In the genomic region with DNA sequence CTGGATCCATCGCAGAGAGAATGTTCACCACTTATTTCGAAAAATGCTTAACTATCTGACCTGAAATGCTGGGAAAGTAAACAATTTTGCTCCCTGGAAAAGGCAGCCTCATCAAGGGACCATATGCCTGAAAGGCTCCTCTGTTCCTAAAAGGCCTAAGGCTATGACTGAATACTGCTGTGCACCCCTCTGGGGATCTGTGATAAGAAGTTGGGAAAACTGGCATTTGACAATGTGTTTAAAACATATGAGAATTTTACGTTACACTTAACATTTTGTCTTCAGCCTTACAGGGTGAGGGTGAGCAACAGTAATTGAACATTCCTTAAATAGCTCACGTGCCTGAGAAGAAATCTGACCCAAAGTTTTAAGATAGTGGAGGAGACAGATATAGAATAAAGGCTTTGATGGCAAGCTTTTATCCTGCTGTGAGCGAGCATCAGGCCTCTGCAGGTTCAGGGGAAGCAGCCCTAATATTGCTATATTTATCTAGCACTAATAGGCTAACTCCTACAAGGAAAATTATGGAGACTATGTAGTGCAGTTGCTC, we compare ENCODE assay signal across 23 mouse cellular contexts.
DNase-seq lines count a peak whose midpoint lies in the region; ATAC-seq and TF ChIP-seq lines count a peak whose summit lies in the region.
"Had no signal": no experiment of that assay in that cellular context is flagged by ENCODE, and none has a peak within 500 bp of the region (broad histone marks: within the 10 kb centered on the region; RNA-seq: fewer than 3 reads in every experiment).

No protein-coding gene starts in this region.

- peaks cover 7% of the 10 kb centered on the region for H3K4me1 ChIP-seq in limb, embryonic 12.5 days (replicated peaks)
- no peaks in the 10 kb centered on the region for H3K4me1 ChIP-seq in limb, embryonic 10.5 days
- H3K4me1 ChIP-seq in lung, postnatal 0 days (ENCODE audit: insufficient read depth, low read depth, low read length) = no peaks in the 10 kb centered on the region
- H3K4me1 ChIP-seq: forebrain, embryonic 13.5 days; hindbrain, embryonic 15.5 days had no signal

- H3K36me3 ChIP-seq in limb, embryonic 12.5 days = no peaks in the 10 kb centered on the region
- H3K36me3 ChIP-seq in limb, embryonic 10.5 days = no peaks in the 10 kb centered on the region
- no peaks in the 10 kb centered on the region for H3K36me3 ChIP-seq in lung, postnatal 0 days (ENCODE audit: insufficient read depth, low read length)
- H3K36me3 ChIP-seq: G1E; hindbrain, embryonic 15.5 days had no signal

- no peaks in the 10 kb centered on the region for H3K9me3 ChIP-seq in limb, embryonic 12.5 days
- H3K9me3 ChIP-seq in limb, embryonic 10.5 days (replicated peaks) = no peaks in the 10 kb centered on the region
- no peaks in the 10 kb centered on the region for H3K9me3 ChIP-seq in lung, postnatal 0 days (ENCODE audit: low read length)
- H3K9me3 ChIP-seq: forebrain, embryonic 13.5 days; G1E; hindbrain, embryonic 15.5 days had no signal

- no peak for TF ChIP-seq EP300 in lung, postnatal 0 days (IDR thresholded peaks at IDR 0.05)

- 0 out of 2 replicates have a peak overlapping the region, but pooled peaks have one; percentile 17 for H3K27ac ChIP-seq in limb, embryonic 12.5 days
- no peak overlapping the region for H3K27ac ChIP-seq in limb, embryonic 10.5 days
- no peak overlapping the region for H3K27ac ChIP-seq in lung, postnatal 0 days (ENCODE audit: low read length)
- H3K27ac ChIP-seq: forebrain, embryonic 13.5 days; gastrocnemius, adult 2 months; hindbrain, embryonic 15.5 days had no signal

- ATAC-seq in limb, embryonic 12.5 days (ENCODE audit: insufficient number of reproducible peaks, insufficient read depth, low FRiP score, low TSS enrichment, low read depth) = no peak
- no peak for ATAC-seq in lung, postnatal 0 days
- ATAC-seq: activated CD4-positive, CD25-positive, alpha-beta regulatory T cell, adult 4 months; CD4-positive, CD25-positive, alpha-beta regulatory T cell, adult 4 months; forebrain, embryonic 13.5 days; forebrain, postnatal 0 days; inflammation-experienced regulatory T-cells, adult 6 months had no signal

- H3K4me3 ChIP-seq in limb, embryonic 12.5 days (replicated peaks) = no peak overlapping the region
- no peak overlapping the region for H3K4me3 ChIP-seq in limb, embryonic 10.5 days
- no peak overlapping the region for H3K4me3 ChIP-seq in lung, postnatal 0 days (ENCODE audit: low read depth, low read length)
- H3K4me3 ChIP-seq: forebrain, embryonic 13.5 days; gastrocnemius, adult 2 months; hindbrain, embryonic 15.5 days had no signal

- TF ChIP-seq CTCF in lung, postnatal 0 days (IDR thresholded peaks at IDR 0.05) = no peak

- no peak overlapping the region for H3K4me2 ChIP-seq in limb, embryonic 12.5 days
- H3K4me2 ChIP-seq in lung, postnatal 0 days (replicated peaks; ENCODE audit: low read depth, low read length) = no peak overlapping the region
- H3K4me2 ChIP-seq: forebrain, embryonic 13.5 days; hindbrain, embryonic 15.5 days had no signal

- no peak overlapping the region for H3K9ac ChIP-seq in limb, embryonic 12.5 days (replicated peaks)
- H3K9ac ChIP-seq in lung, postnatal 0 days (replicated peaks; ENCODE audit: low read depth) = no peak overlapping the region
- H3K9ac ChIP-seq: forebrain, embryonic 13.5 days; forebrain, postnatal 0 days; hindbrain, embryonic 15.5 days had no signal

- WGBS in limb, embryonic 12.5 days = 55% methylated on average over 5 of the region's 5 CpGs
- 57% methylated on average over 5 of the region's 5 CpGs for WGBS in limb, embryonic 10.5 days
- 29% methylated on average over 5 of the region's 5 CpGs for WGBS in lung, postnatal 0 days

- no peaks in the 10 kb centered on the region for H3K27me3 ChIP-seq in limb, embryonic 12.5 days
- H3K27me3 ChIP-seq in limb, embryonic 10.5 days (ENCODE audit: low read depth, poor library complexity, severe bottlenecking) = no peaks in the 10 kb centered on the region
- no peaks in the 10 kb centered on the region for H3K27me3 ChIP-seq in lung, postnatal 0 days (replicated peaks; ENCODE audit: insufficient read depth, low read length)
- H3K27me3 ChIP-seq: forebrain, embryonic 13.5 days; hindbrain, embryonic 15.5 days had no signal

- DNase-seq in embryo, embryonic 10.5 days (ENCODE audit: low spot score) = peak; percentile 24
- no peak for DNase-seq in embryo, embryonic 10 days (ENCODE audit: low spot score)
- no peak for DNase-seq in limb, embryonic 10.5 days (ENCODE audit: low spot score)
- DNase-seq in lung, postnatal 0 days (ENCODE audit: low spot score) = peak; percentile 5
- no peak for DNase-seq in lung, postnatal 14 days
- no peak for DNase-seq in left cerebral cortex, adult 11 months (ENCODE audit: low spot score)
- DNase-seq in natural killer cell, adult 2 months (ENCODE audit: low spot score in 2 of 2) = no peak
- DNase-seq: adrenal gland, postnatal 14 days; B cell, adult 2 months; cerebellum, adult 11-12 months; cerebellum, adult 9-10 months; cerebellum, postnatal 25 days; forebrain, postnatal 0 days; gastrocnemius, adult 2 months; gastrocnemius, postnatal 36 days; heart, adult 11 months had no signal

Comparison
In these comparisons a context has a peak if more than half of its experiments do, and no peak if none do; other contexts are left out.
1. DNase-seq: peak in embryo, embryonic 10.5 days (single experiment) and lung, postnatal 0 days (single experiment); none in embryo, embryonic 10 days (single experiment), limb, embryonic 10.5 days (single experiment), lung, postnatal 14 days (single experiment), left cerebral cortex, adult 11 months (single experiment) and natural killer cell, adult 2 months (0 of 2).